Mouse (Mus musculus) liver, embryonic 14.5 days (tissue): Measurements from ENCODE around the gene Rcc1l. TPM values are rescaled to one million over a fixed set of nuclear protein-coding genes. Genes with fewer than 3 reads are reported as not detected.

Experiments
- ATAC-seq: fragments of 200-750 bp; cut with Nextera tagmentation; 2 replicates; pipeline ENCODE4 v1.8.0; 2017; ENCODE audit warnings: moderate number of reproducible peaks, mild to moderate bottlenecking, moderate library complexity; ENCODE audit not compliant: insufficient read depth
- DNase-seq, 3 experiments: peaks; one replicate each; pipeline ENCODE4 v3.0.0-alpha.2; 2012 to 2013; ENCODE audit warnings: low read depth in 3 of 3, low spot score in 3 of 3
- H3K27ac ChIP-seq: fragments of 300-500 bp; sonication (generic); 2 replicates; pipeline ENCODE4 v1.5.1; 2014; ENCODE audit warnings: moderate library complexity, mild to moderate bottlenecking, control low read depth, inconsistent platforms
- H3K27me3 ChIP-seq: fragments of 300-500 bp; sonication (generic); 2 replicates; pipeline ENCODE4 v1.6.1; 2014; ENCODE audit warnings: mild to moderate bottlenecking, low read length, moderate library complexity; ENCODE audit not compliant: control insufficient read depth, insufficient read depth
- H3K36me3 ChIP-seq: fragments of 300-500 bp; sonication (generic); replicated peaks from 2 replicates; pipeline ENCODE4 v1.6.1; 2014; ENCODE audit warnings: low read depth; ENCODE audit not compliant: control insufficient read depth, insufficient read depth
- H3K4me1 ChIP-seq, 2 experiments: fragments of 200-500 bp in 1 of 2; fragments of 300-500 bp in 1 of 2; sonication (generic) in 1 of 2; replicated peaks; 2 replicates each; pipeline ENCODE4 v1.6.1; 2012 to 2014; ENCODE audit warnings: antibody characterized with exemption in 1 of 2, inconsistent platforms in 1 of 2, low read length in 1 of 2; ENCODE audit not compliant: control insufficient read depth in 2 of 2, insufficient read depth in 2 of 2
- H3K4me2 ChIP-seq: fragments of 300-500 bp; sonication (generic); 2 replicates; pipeline ENCODE4 v1.6.1; 2014; ENCODE audit warnings: low read depth, mild to moderate bottlenecking, control low read depth, moderate library complexity
- H3K4me3 ChIP-seq, 2 experiments: fragments of 200-500 bp in 1 of 2; fragments of 300-500 bp in 1 of 2; sonication (generic) in 1 of 2; 2 replicates each; pipeline ENCODE4 v1.5.1; 2012 to 2014; ENCODE audit warnings: low read depth in 2 of 2, low read length in 2 of 2, mild to moderate bottlenecking in 2 of 2, control low read depth in 1 of 2, inconsistent platforms in 1 of 2, moderate library complexity in 1 of 2; ENCODE audit not compliant: insufficient read depth in 1 of 2
- H3K9ac ChIP-seq: fragments of 300-500 bp; sonication (generic); replicated peaks from 2 replicates; pipeline ENCODE4 v1.6.1; 2014; ENCODE audit warnings: mild to moderate bottlenecking, control low read depth, moderate library complexity
- H3K9me3 ChIP-seq: fragments of 300-500 bp; sonication (generic); 2 replicates; pipeline ENCODE4 v1.6.1; 2016; ENCODE audit warnings: low read length, mixed read lengths; ENCODE audit not compliant: control insufficient read depth
- CTCF ChIP-seq: IDR thresholded peaks from 2 replicates; pipeline ENCODE4 v1.5.1; 2016; ENCODE audit warnings: antibody characterized with exemption, low read depth, control low read depth
- EP300 ChIP-seq: IDR thresholded peaks from 2 replicates; pipeline ENCODE4 v1.6.1; 2016; ENCODE audit warnings: antibody characterized with exemption, low read depth
- WGBS: fragments of 180-500 bp; shearing (Covaris S2); extraction: QIAGEN DNeasy Blood & Tissue Kit; methylation state at CpG from one replicate; pipeline ENCODE4 v1.1.7; 2014; ENCODE audit not compliant: insufficient replicate concordance; 5-methylcytosine and 5-hydroxymethylcytosine counted together
- polyA plus RNA-seq, 2 experiments: library from polyadenylated mRNA; depleted of rRNA in 1 of 2; stranded (reverse) in 1 of 2; unstranded in 1 of 2; fragments of >200 nt; fragmentation: Nextera tagmentation in 1 of 2; extraction: Ambion mirVana in 1 of 2; gene quantifications; 2 replicates each; pipeline versions ENCODE4 v1.2.1 to v1.2.3; 2012 to 2014

The Rcc1l gene
- polyA plus RNA-seq, 2 experiments: 8.4 to 11.2 TPM

GRCm38 (mm10) chr5:134131586-134131985 is 45.0 kb downstream of the Rcc1l start:
- Histone ChIP-seq H3K36me3 (no peaks in the 10 kb centered on the region), H3K9me3 (no peaks in the 10 kb centered on the region), H3K9ac (no peak overlapping the region), H3K4me3 (no peak overlapping the region), H3K4me1 (no peaks in the 10 kb centered on the region), H3K27me3 (no peaks in the 10 kb centered on the region), H3K4me2 (no peak overlapping the region), H3K27ac (no peak overlapping the region)
- ATAC-seq: no peak
- TF ChIP-seq CTCF (no peak), EP300 (no peak)
- no peak for DNase-seq
- WGBS: 40% methylated on average over 4 of the region's 4 CpGs

- DNase-seq (no peak), ATAC-seq (no peak)
- Histone ChIP-seq H3K9me3 (no peaks in the 10 kb centered on the region), H3K27me3 (no peaks in the 10 kb centered on the region), H3K9ac (no peak overlapping the region), H3K36me3 (no peaks in the 10 kb centered on the region), H3K4me3 (no peak overlapping the region), H3K27ac (no peak overlapping the region), H3K4me1 (no peaks in the 10 kb centered on the region), H3K4me2 (no peak overlapping the region)
- TF ChIP-seq CTCF: no peak
- TF ChIP-seq EP300: no peak
- 60% methylated on average over 2 of the region's 2 CpGs for WGBS
These were observed 50.3 kb downstream of the Rcc1l start for GRCm38 (mm10) chr5:134126232-134126631.

- TF ChIP-seq EP300 (no peak), CTCF (no peak)
- WGBS: 56% methylated on average over 6 of the region's 6 CpGs
- ATAC-seq: no peak
These were observed 52.7 kb downstream of the Rcc1l start for GRCm38 (mm10) chr5:134123846-134124245.

GRCm38 (mm10) chr5:134121893-134122259 is 54.7 kb downstream of the Rcc1l start:
- no peak overlapping the region for H3K27ac ChIP-seq

More at GRCm38 (mm10) chr5:134123846-134124245, 52.7 kb downstream of the Rcc1l start:
- H3K36me3 ChIP-seq: no peaks in the 10 kb centered on the region
- H3K4me2 ChIP-seq: no peak overlapping the region
- H3K9ac ChIP-seq: no peak overlapping the region
- H3K27me3 ChIP-seq: no peaks in the 10 kb centered on the region
- H3K9me3 ChIP-seq: no peaks in the 10 kb centered on the region
- H3K4me1 ChIP-seq: no peaks in the 10 kb centered on the region
- no peak overlapping the region for H3K27ac ChIP-seq
- H3K4me3 ChIP-seq: no peak overlapping the region
- no peak for DNase-seq

GRCm38 (mm10) chr5:134121138-134121892 is 55.3 kb downstream of the Rcc1l start:
- Histone ChIP-seq H3K27ac (no peak overlapping the region), H3K4me3 (no peak overlapping the region), H3K36me3 (no peaks in the 10 kb centered on the region), H3K9me3 (no peaks in the 10 kb centered on the region), H3K4me1 (no peaks in the 10 kb centered on the region), H3K9ac (no peak overlapping the region), H3K4me2 (no peak overlapping the region), H3K27me3 (no peaks in the 10 kb centered on the region)
- TF ChIP-seq CTCF: no peak
- no peak for TF ChIP-seq EP300
- ATAC-seq: no peak
- WGBS: 58% methylated on average over 8 of the region's 9 CpGs
- DNase-seq: no peak

More at GRCm38 (mm10) chr5:134121893-134122259, 54.7 kb downstream of the Rcc1l start:
- no peak overlapping the region for H3K9ac ChIP-seq
- TF ChIP-seq EP300 (no peak), CTCF (no peak)
- H3K9me3 ChIP-seq: no peaks in the 10 kb centered on the region
- no peak overlapping the region for H3K4me3 ChIP-seq
- no peak for ATAC-seq
- 53% methylated on average over 4 of the region's 4 CpGs for WGBS
- H3K4me1 ChIP-seq: no peaks in the 10 kb centered on the region
- H3K4me2 ChIP-seq: no peak overlapping the region
- no peaks in the 10 kb centered on the region for H3K27me3 ChIP-seq
- H3K36me3 ChIP-seq: no peaks in the 10 kb centered on the region
- no peak for DNase-seq
